Mouse (Mus musculus) forebrain, embryonic 14.5 days (tissue): ENCODE measurements at regions not wholly inside any gene's neighbourhood (a gene's known extent, or its start where the extent isn't known, plus 50 kb on each side); places are given as distances from the start of the nearest gene placed in this dataset.

Experiments
- ATAC-seq: fragments of 200-750 bp; cut with Nextera tagmentation; 2 replicates; pipeline ENCODE4 v1.8.0; 2017; ENCODE audit warnings: mild to moderate bottlenecking, moderate library complexity
- DNase-seq: peaks from one replicate; pipeline ENCODE4 v3.0.0-alpha.2; 2015; ENCODE audit warnings: low spot score
- H3K27ac ChIP-seq: fragments of 300-500 bp; sonication (generic); 2 replicates; pipeline ENCODE4 v1.5.1; 2014; ENCODE audit warnings: low read depth, mild to moderate bottlenecking, control low read depth, low read length, moderate library complexity
- H3K27me3 ChIP-seq: fragments of 300-500 bp; sonication (generic); replicated peaks from 2 replicates; pipeline ENCODE4 v1.6.1; 2014; ENCODE audit warnings: low read length, control low read depth, mixed read lengths; ENCODE audit not compliant: control insufficient read depth, insufficient read depth
- H3K36me3 ChIP-seq: fragments of 300-500 bp; sonication (generic); 2 replicates; pipeline ENCODE4 v1.6.1; 2014; ENCODE audit warnings: low read length, control low read depth; ENCODE audit not compliant: control insufficient read depth, insufficient read depth
- H3K4me1 ChIP-seq: fragments of 300-500 bp; sonication (generic); 2 replicates; pipeline ENCODE4 v1.6.1; 2014; ENCODE audit warnings: antibody characterized with exemption, low read length, control low read depth; ENCODE audit not compliant: control insufficient read depth, insufficient read depth
- H3K4me2 ChIP-seq: fragments of 300-500 bp; sonication (generic); 2 replicates; pipeline ENCODE4 v1.6.1; 2014; ENCODE audit warnings: mild to moderate bottlenecking, control low read depth, low read length
- H3K4me3 ChIP-seq: fragments of 300-500 bp; sonication (generic); 2 replicates; pipeline ENCODE4 v1.5.1; 2014; ENCODE audit warnings: low read depth, low read length, control low read depth
- H3K9ac ChIP-seq: fragments of 300-500 bp; sonication (generic); 2 replicates; pipeline ENCODE4 v1.6.1; 2014; ENCODE audit warnings: mild to moderate bottlenecking, low read length, control low read depth, moderate library complexity
- H3K9me3 ChIP-seq: fragments of 300-500 bp; sonication (generic); replicated peaks from 2 replicates; pipeline ENCODE4 v1.6.1; 2016; ENCODE audit warnings: low read length, control low read depth, mixed read lengths; ENCODE audit not compliant: control insufficient read depth
- WGBS: fragments of 180-500 bp; shearing (Covaris S2); extraction: QIAGEN DNeasy Blood & Tissue Kit; methylation state at CpG from one replicate; pipeline ENCODE4 v1.1.7; 2014; 5-methylcytosine and 5-hydroxymethylcytosine counted together

GRCm38 (mm10) chr12:110002717-110003116 lies 276.2 kb upstream of the Dio3 start:
- Histone ChIP-seq H3K4me1 (no peaks in the 10 kb centered on the region), H3K27me3 (no peaks in the 10 kb centered on the region), H3K4me2 (no peak overlapping the region), H3K4me3 (no peak overlapping the region), H3K36me3 (no peaks in the 10 kb centered on the region), H3K27ac (no peak overlapping the region), H3K9ac (no peak overlapping the region), H3K9me3 (no peaks in the 10 kb centered on the region)
- DNase-seq, result no peak
- ATAC-seq, result no peak
- WGBS, result 87% methylated on average over 2 of the region's 2 CpGs

GRCm38 (mm10) chr12:110009136-110009535 lies 269.7 kb upstream of the Dio3 start:
- no peaks in the 10 kb centered on the region for H3K27me3 ChIP-seq
- ATAC-seq (no peak), DNase-seq (no peak)
- no peak overlapping the region for H3K9ac ChIP-seq
- H3K27ac ChIP-seq, result no peak overlapping the region
- H3K4me3 ChIP-seq, result no peak overlapping the region
- H3K9me3 ChIP-seq, result no peaks in the 10 kb centered on the region
- H3K36me3 ChIP-seq, result no peaks in the 10 kb centered on the region
- WGBS, result 44% methylated on average over 4 of the region's 4 CpGs
- no peak overlapping the region for H3K4me2 ChIP-seq
- H3K4me1 ChIP-seq, result no peaks in the 10 kb centered on the region

- 75% methylated on average over 19 of the region's 19 CpGs for WGBS
- Histone ChIP-seq H3K27ac (no peak overlapping the region), H3K4me1 (peaks cover under 1% of the 10 kb centered on the region; the same call in 1 of the 2 replicates)
These were observed 258.1 kb upstream of the Dio3 start for GRCm38 (mm10) chr12:110020541-110021470.

GRCm38 (mm10) chr12:110021690-110022089 lies 257.2 kb upstream of the Dio3 start:
- Histone ChIP-seq H3K4me3 (no peak overlapping the region), H3K36me3 (no peaks in the 10 kb centered on the region), H3K9me3 (no peaks in the 10 kb centered on the region), H3K27me3 (no peaks in the 10 kb centered on the region), H3K4me1 (peaks cover 5% of the 10 kb centered on the region; the same call in 1 of the 2 replicates), H3K4me2 (no peak overlapping the region), H3K27ac (no peak overlapping the region), H3K9ac (no peak overlapping the region)
- WGBS, result 91% methylated on average over 12 of the region's 12 CpGs
- DNase-seq (no peak), ATAC-seq (no peak)

More at GRCm38 (mm10) chr12:110020541-110021470, 258.1 kb upstream of the Dio3 start:
- Histone ChIP-seq H3K27me3 (no peaks in the 10 kb centered on the region), H3K4me3 (no peak overlapping the region), H3K36me3 (no peaks in the 10 kb centered on the region), H3K9me3 (no peaks in the 10 kb centered on the region), H3K9ac (no peak overlapping the region), H3K4me2 (no peak overlapping the region)
- ATAC-seq (no peak), DNase-seq (no peak)

- no peak for DNase-seq
- H3K36me3 ChIP-seq, result no peaks in the 10 kb centered on the region
These were observed 256.2 kb upstream of the Dio3 start for GRCm38 (mm10) chr12:110022631-110023030.

GRCm38 (mm10) chr12:110023192-110024101 lies 255.4 kb upstream of the Dio3 start:
- no peaks in the 10 kb centered on the region for H3K36me3 ChIP-seq
- H3K4me3 ChIP-seq, result no peak overlapping the region
- no peak for ATAC-seq
- no peak overlapping the region for H3K9ac ChIP-seq
- H3K4me2 ChIP-seq, result no peak overlapping the region
- H3K27ac ChIP-seq, result no peak overlapping the region
- 66% methylated on average over 11 of the region's 11 CpGs for WGBS
- no peaks in the 10 kb centered on the region for H3K27me3 ChIP-seq
- H3K4me1 ChIP-seq, result peaks cover 11% of the 10 kb centered on the region
- H3K9me3 ChIP-seq, result no peaks in the 10 kb centered on the region
- DNase-seq, result no peak

More at GRCm38 (mm10) chr12:110022631-110023030, 256.2 kb upstream of the Dio3 start:
- H3K27me3 ChIP-seq, result no peaks in the 10 kb centered on the region
- H3K27ac ChIP-seq, result no peak overlapping the region
- no peak overlapping the region for H3K4me2 ChIP-seq
- H3K4me1 ChIP-seq, result peaks cover 11% of the 10 kb centered on the region
- no peaks in the 10 kb centered on the region for H3K9me3 ChIP-seq
- no peak for ATAC-seq
- no peak overlapping the region for H3K9ac ChIP-seq
- H3K4me3 ChIP-seq, result no peak overlapping the region
- WGBS, result 80% methylated on average over 6 of the region's 6 CpGs

- no peak overlapping the region for H3K27ac ChIP-seq
- H3K4me3 ChIP-seq, result no peak overlapping the region
- H3K9me3 ChIP-seq, result no peaks in the 10 kb centered on the region
- peaks cover 11% of the 10 kb centered on the region for H3K4me1 ChIP-seq
- no peaks in the 10 kb centered on the region for H3K27me3 ChIP-seq
- 87% methylated on average over 9 of the region's 9 CpGs for WGBS
- H3K4me2 ChIP-seq, result no peak overlapping the region
- no peak overlapping the region for H3K9ac ChIP-seq
- no peaks in the 10 kb centered on the region for H3K36me3 ChIP-seq
- no peak for ATAC-seq
- DNase-seq, result no peak
These were observed 254.6 kb upstream of the Dio3 start for GRCm38 (mm10) chr12:110024295-110024694.

- H3K9ac ChIP-seq, result no peak overlapping the region
- WGBS, result 90% methylated on average over 7 of the region's 7 CpGs
These were observed 253.7 kb upstream of the Dio3 start for GRCm38 (mm10) chr12:110025171-110025570.

More at GRCm38 (mm10) chr12:110025171-110025570, 253.7 kb upstream of the Dio3 start:
- Histone ChIP-seq H3K27me3 (no peaks in the 10 kb centered on the region), H3K27ac (no peak overlapping the region), H3K4me2 (no peak overlapping the region), H3K9me3 (no peaks in the 10 kb centered on the region), H3K4me1 (peaks cover 11% of the 10 kb centered on the region), H3K4me3 (no peak overlapping the region), H3K36me3 (no peaks in the 10 kb centered on the region)
- DNase-seq (no peak), ATAC-seq (no peak)
